Mouse (Mus musculus) bone marrow, adult 2 months (tissue): ENCODE measurements around the gene Camta2.

ENCODE experiments used
- CTCF ChIP-seq: fragments of 200-500 bp; IDR thresholded peaks from 2 replicates; pipeline ENCODE4 v1.5.1; 2011; ENCODE audit warnings: low read length, control low read depth; ENCODE audit not compliant: control insufficient read depth, insufficient read depth
- POLR2A ChIP-seq: fragments of 200-500 bp; IDR thresholded peaks from 2 replicates; pipeline ENCODE4 v1.6.1; 2011; ENCODE audit warnings: low read depth, mild to moderate bottlenecking, control low read depth, low read length, borderline replicate concordance; ENCODE audit not compliant: control insufficient read depth

DNA sequence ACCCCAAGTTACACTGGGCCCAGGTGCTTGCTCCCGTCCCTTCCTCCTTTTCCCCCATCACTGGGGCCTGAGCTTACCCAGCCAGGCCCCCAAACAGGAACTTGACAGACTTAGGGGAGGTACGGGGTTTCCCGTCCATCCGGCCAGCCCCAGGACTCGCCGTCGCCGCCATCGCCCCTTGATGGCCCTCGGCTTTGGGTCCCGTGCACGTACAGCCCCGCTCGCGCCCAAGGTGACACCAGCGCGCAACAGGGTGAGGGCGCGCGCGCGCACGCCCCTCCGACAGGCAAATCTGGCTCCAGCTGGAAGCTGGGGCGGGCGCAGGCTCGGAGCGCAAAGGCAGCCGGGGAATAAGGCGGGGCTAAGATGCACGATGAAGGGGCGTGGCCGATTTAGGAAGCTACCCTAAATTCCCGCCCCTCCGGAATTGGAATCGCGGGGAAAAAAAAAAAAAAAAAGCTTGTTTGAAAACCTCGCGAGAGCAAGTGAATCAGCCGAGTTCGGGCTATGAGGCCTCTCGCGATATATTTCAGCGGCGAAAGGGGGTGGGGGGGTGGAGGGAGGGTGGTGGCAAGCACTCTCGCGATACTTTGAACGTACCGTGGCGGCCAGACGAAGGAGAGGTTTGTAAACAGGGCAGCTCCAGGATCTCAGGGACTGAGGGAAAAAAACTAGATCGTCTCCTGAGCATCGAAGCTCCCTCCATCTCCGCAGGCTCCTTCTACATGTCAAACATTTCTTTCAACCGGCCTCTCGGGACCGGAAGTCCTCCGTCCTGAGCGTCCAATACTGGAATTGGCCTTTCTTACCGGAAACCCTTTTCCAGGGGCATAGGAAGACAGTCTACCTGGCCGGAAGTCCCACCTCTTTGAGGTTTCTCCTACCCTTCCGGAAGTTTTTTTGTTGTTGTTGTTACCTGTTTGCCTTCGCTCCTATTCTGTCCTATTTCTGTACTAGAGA lies 40.9 kb downstream of the Camta2 start, which contains the start of the genes Rnf167 and Slc25a11:
- TF ChIP-seq CTCF (0 out of 2 replicates have a peak, but pooled peaks have one; percentile 8), POLR2A (peak; percentile 89)
